Mouse (Mus musculus) brown adipose tissue, adult 24 weeks (tissue): ENCODE data around the gene Ints6. TPM values are rescaled to one million over a fixed set of nuclear protein-coding genes. Genes with fewer than 3 reads are reported as not detected.
A peak's percentile ranks its signal among the peaks of the same experiment; 100 is the strongest.
"Not testable (repeated sequence)": the region's sequence is repeated elsewhere in the genome, so short reads cannot be mapped to it uniquely, and the experiment has no call there.

ENCODE experiments used
- H3K27ac ChIP-seq: fragments of 200-500 bp; replicated peaks from 2 replicates; pipeline ENCODE4 v1.5.1; 2012; ENCODE audit warnings: low read depth, mild to moderate bottlenecking, low read length
- H3K4me1 ChIP-seq: fragments of 200-500 bp; 2 replicates; pipeline ENCODE4 v1.6.1; 2012; ENCODE audit warnings: low read length, mixed read lengths; ENCODE audit not compliant: control insufficient read depth, insufficient read depth, insufficient read length
- H3K4me3 ChIP-seq: fragments of 200-500 bp; 2 replicates; pipeline ENCODE4 v1.5.1; 2012; ENCODE audit warnings: low read depth, mild to moderate bottlenecking, low read length, moderate library complexity; ENCODE audit not compliant: insufficient read depth
- polyA plus RNA-seq: library from polyadenylated mRNA; stranded (reverse); fragments of >200 nt; gene quantifications from 2 replicates; pipeline ENCODE4 v1.2.4, GENCODE M21; 2012; ENCODE audit not compliant: missing spikeins, insufficient read depth, insufficient read length

The Ints6 gene
- polyA plus RNA-seq, 1 experiment: 9.3 TPM

GRCm38 (mm10) chr14:62664976-62665673 lies 95.8 kb downstream of the Ints6 start:
- Histone ChIP-seq H3K4me1 (no peaks in the 10 kb centered on the region), H3K4me3 (no peak overlapping the region), H3K27ac (no peak overlapping the region)

GRCm38 (mm10) chr14:62663367-62663766 lies 97.6 kb downstream of the Ints6 start, which contains the start of gene Serpine3:
Gene Serpine3 (plus strand): TSS chr14:62663667.
- Histone ChIP-seq H3K4me1 (no peaks in the 10 kb centered on the region), H3K4me3 (no peak within 1 kb of the TSS), H3K27ac (no peak within 1 kb of the TSS)

GRCm38 (mm10) chr14:62662381-62662780 lies 98.6 kb downstream of the Ints6 start:
- no peaks in the 10 kb centered on the region for H3K4me1 ChIP-seq

GRCm38 (mm10) chr14:62657469-62657868 lies 103.5 kb downstream of the Ints6 start:
- Histone ChIP-seq H3K4me1 (no peaks in the 10 kb centered on the region), H3K27ac (no peak overlapping the region)

More at GRCm38 (mm10) chr14:62662381-62662780, 98.6 kb downstream of the Ints6 start:
- H3K27ac ChIP-seq: no peak overlapping the region
- H3K4me3 ChIP-seq: no peak overlapping the region

GRCm38 (mm10) chr14:62655996-62656395 lies 105.0 kb downstream of the Ints6 start:
- no peak overlapping the region for H3K27ac ChIP-seq

More at GRCm38 (mm10) chr14:62657469-62657868, 103.5 kb downstream of the Ints6 start:
- no peak overlapping the region for H3K4me3 ChIP-seq

GRCm38 (mm10) chr14:62651771-62652170 lies 109.2 kb downstream of the Ints6 start:
- Histone ChIP-seq H3K4me1 (no peaks in the 10 kb centered on the region), H3K27ac (no peak overlapping the region), H3K4me3 (no peak overlapping the region)

More at GRCm38 (mm10) chr14:62655996-62656395, 105.0 kb downstream of the Ints6 start:
- H3K4me1 ChIP-seq: no peaks in the 10 kb centered on the region
- no peak overlapping the region for H3K4me3 ChIP-seq

GRCm38 (mm10) chr14:62650376-62650775 lies 110.6 kb downstream of the Ints6 start:
- no peaks in the 10 kb centered on the region for H3K4me1 ChIP-seq
- H3K4me3 ChIP-seq: no peak overlapping the region
- H3K27ac ChIP-seq: no peak overlapping the region

GRCm38 (mm10) chr14:62648405-62648804 lies 112.6 kb downstream of the Ints6 start:
- H3K4me3 ChIP-seq: no peak overlapping the region
- H3K27ac ChIP-seq: no peak overlapping the region
- H3K4me1 ChIP-seq: no peaks in the 10 kb centered on the region

- H3K4me3 ChIP-seq, H3K4me1 ChIP-seq: not testable (repeated sequence)
- peak overlapping the region; percentile 90 for H3K27ac ChIP-seq
Observed at GRCm38 (mm10) chr14:62642368-62642767, 118.6 kb downstream of the Ints6 start.

- peaks cover 4% of the 10 kb centered on the region for H3K4me1 ChIP-seq
- no peak overlapping the region for H3K27ac ChIP-seq
- no peak overlapping the region for H3K4me3 ChIP-seq
Observed at GRCm38 (mm10) chr14:62640396-62640795, 120.6 kb downstream of the Ints6 start.

GRCm38 (mm10) chr14:62639551-62639950 lies 121.4 kb downstream of the Ints6 start:
- no peak overlapping the region for H3K4me3 ChIP-seq
- H3K4me1 ChIP-seq: peaks cover 4% of the 10 kb centered on the region
- H3K27ac ChIP-seq: no peak overlapping the region

- no peak overlapping the region for H3K27ac ChIP-seq
- no peak overlapping the region for H3K4me3 ChIP-seq
- H3K4me1 ChIP-seq: peaks cover 4% of the 10 kb centered on the region
Observed at GRCm38 (mm10) chr14:62639111-62639510, 121.9 kb downstream of the Ints6 start.

GRCm38 (mm10) chr14:62638345-62638702 lies 122.6 kb downstream of the Ints6 start:
- peaks cover 4% of the 10 kb centered on the region for H3K4me1 ChIP-seq
- H3K27ac ChIP-seq: no peak overlapping the region
- no peak overlapping the region for H3K4me3 ChIP-seq

- no peak overlapping the region for H3K27ac ChIP-seq
- H3K4me1 ChIP-seq: peaks cover 4% of the 10 kb centered on the region
- no peak overlapping the region for H3K4me3 ChIP-seq
Observed at GRCm38 (mm10) chr14:62637436-62638344, 123.3 kb downstream of the Ints6 start.

GRCm38 (mm10) chr14:62627951-62628350 lies 133.0 kb downstream of the Ints6 start:
- Histone ChIP-seq H3K27ac (no peak overlapping the region), H3K4me1 (no peaks in the 10 kb centered on the region)

More at GRCm38 (mm10) chr14:62627951-62628350, 133.0 kb downstream of the Ints6 start:
- no peak overlapping the region for H3K4me3 ChIP-seq
